Mouse (Mus musculus) E14TG2a.4 (cell line): ENCODE data around the gene Plcd3.

Source experiments
- H3K27me3 ChIP-seq: 2 replicates; pipeline ENCODE4 v1.6.1; 2014; ENCODE audit warnings: low read length, control low read depth; ENCODE audit not compliant: insufficient read depth
- H3K36me3 ChIP-seq: 2 replicates; pipeline ENCODE4 v1.6.1; 2014; ENCODE audit warnings: low read length, control low read depth; ENCODE audit not compliant: insufficient read depth
- H3K4me1 ChIP-seq: replicated peaks from 2 replicates; pipeline ENCODE4 v1.6.1; 2014; ENCODE audit warnings: low read depth, low read length, control low read depth
- H3K4me3 ChIP-seq: replicated peaks from 2 replicates; pipeline ENCODE4 v1.5.1; 2014; ENCODE audit warnings: mild to moderate bottlenecking, low read length
- H3K9me3 ChIP-seq: 2 replicates; pipeline ENCODE4 v1.6.1; 2014; ENCODE audit warnings: low read length, control low read depth
- CTCF ChIP-seq: conservative IDR thresholded peaks from 2 replicates; pipeline ENCODE4 v1.5.1; 2014; ENCODE audit warnings: low read length
- NANOG ChIP-seq: IDR thresholded peaks from 2 replicates; pipeline ENCODE4 v1.6.1; 2014; ENCODE audit warnings: borderline replicate concordance, low read length, mixed read lengths
- POU5F1 ChIP-seq: IDR thresholded peaks from 2 replicates; pipeline ENCODE4 v1.6.1; 2014; ENCODE audit warnings: low read length, borderline replicate concordance

Plcd3 gene

GRCm38 (mm10) chr11:103096979-103097894 is 4.2 kb downstream of the Plcd3 start:
- H3K36me3 ChIP-seq: no peaks in the 10 kb centered on the region
- H3K4me1 ChIP-seq: peaks cover 86% of the 10 kb centered on the region
- peak overlapping the region; percentile 73 for H3K4me3 ChIP-seq
- H3K9me3 ChIP-seq: no peaks in the 10 kb centered on the region
- H3K27me3 ChIP-seq: peaks cover 39% of the 10 kb centered on the region
- TF ChIP-seq CTCF (no peak), NANOG (no peak), POU5F1 (no peak)

GRCm38 (mm10) chr11:103095801-103096200 is 5.7 kb downstream of the Plcd3 start:
- Histone ChIP-seq H3K27me3 (peaks cover 25% of the 10 kb centered on the region), H3K4me1 (peaks cover 75% of the 10 kb centered on the region), H3K36me3 (no peaks in the 10 kb centered on the region), H3K9me3 (no peaks in the 10 kb centered on the region), H3K4me3 (no peak overlapping the region)
- TF ChIP-seq NANOG: no peak
- TF ChIP-seq POU5F1: no peak
- no peak for TF ChIP-seq CTCF

GRCm38 (mm10) chr11:103095107-103095670 is 6.3 kb downstream of the Plcd3 start:
- Histone ChIP-seq H3K27me3 (peaks cover 19% of the 10 kb centered on the region), H3K4me1 (peaks cover 69% of the 10 kb centered on the region), H3K36me3 (no peaks in the 10 kb centered on the region), H3K9me3 (no peaks in the 10 kb centered on the region), H3K4me3 (peak overlapping the region; percentile 48)
- TF ChIP-seq NANOG (no peak), CTCF (no peak), POU5F1 (no peak)

- TF ChIP-seq CTCF (no peak), NANOG (no peak), POU5F1 (no peak; the same call in 1 of the 2 replicates)
- no peaks in the 10 kb centered on the region for H3K36me3 ChIP-seq
- H3K4me1 ChIP-seq: peaks cover 60% of the 10 kb centered on the region
- peak overlapping the region; percentile 48 for H3K4me3 ChIP-seq
- peaks cover 8% of the 10 kb centered on the region for H3K27me3 ChIP-seq
- H3K9me3 ChIP-seq: no peaks in the 10 kb centered on the region
Measured at GRCm38 (mm10) chr11:103093862-103094833, 7.3 kb downstream of the Plcd3 start.

GRCm38 (mm10) chr11:103093306-103093705 is 8.2 kb downstream of the Plcd3 start:
- Histone ChIP-seq H3K9me3 (no peaks in the 10 kb centered on the region), H3K4me3 (0 out of 2 replicates have a peak overlapping the region, but pooled peaks have one; percentile 48), H3K27me3 (peaks cover 2% of the 10 kb centered on the region), H3K36me3 (no peaks in the 10 kb centered on the region), H3K4me1 (peaks cover 52% of the 10 kb centered on the region)
- TF ChIP-seq POU5F1 (no peak), CTCF (no peak), NANOG (no peak)

- Histone ChIP-seq H3K4me1 (peaks cover 51% of the 10 kb centered on the region), H3K27me3 (peaks cover 24% of the 10 kb centered on the region), H3K9me3 (no peaks in the 10 kb centered on the region), H3K4me3 (peak overlapping the region; percentile 37), H3K36me3 (peaks cover 26% of the 10 kb centered on the region)
- no peak for TF ChIP-seq CTCF
Measured at GRCm38 (mm10) chr11:103081631-103082030, 19.8 kb downstream of the Plcd3 start.

GRCm38 (mm10) chr11:103080323-103081091 is 21.0 kb downstream of the Plcd3 start:
- peaks cover 24% of the 10 kb centered on the region for H3K27me3 ChIP-seq
- TF ChIP-seq CTCF (0 out of 2 replicates have a peak, but pooled peaks have one; percentile 8), POU5F1 (no peak), NANOG (no peak)
- H3K4me3 ChIP-seq: peak overlapping the region; percentile 75
- H3K9me3 ChIP-seq: no peaks in the 10 kb centered on the region
- H3K4me1 ChIP-seq: peaks cover 52% of the 10 kb centered on the region
- H3K36me3 ChIP-seq: peaks cover 37% of the 10 kb centered on the region
